Mouse (Mus musculus): ENCODE measurements at regions not wholly inside any gene's neighbourhood (a gene's known extent, or its start where the extent isn't known, plus 50 kb on each side); places are given as distances from the start of the nearest gene placed in this dataset.

GRCm38 (mm10) chr1:14359998-14360640 is 1733.0 kb downstream of the 4930444P10Rik start:
- no peak for TF ChIP-seq CTCF (IDR thresholded peaks at IDR 0.05; ENCODE audit: low read depth)
- TF ChIP-seq EP300 (IDR thresholded peaks at IDR 0.05; ENCODE audit: low read depth): no peak
